ENCODE assay signal across 11 mouse cellular contexts in the genomic region with DNA sequence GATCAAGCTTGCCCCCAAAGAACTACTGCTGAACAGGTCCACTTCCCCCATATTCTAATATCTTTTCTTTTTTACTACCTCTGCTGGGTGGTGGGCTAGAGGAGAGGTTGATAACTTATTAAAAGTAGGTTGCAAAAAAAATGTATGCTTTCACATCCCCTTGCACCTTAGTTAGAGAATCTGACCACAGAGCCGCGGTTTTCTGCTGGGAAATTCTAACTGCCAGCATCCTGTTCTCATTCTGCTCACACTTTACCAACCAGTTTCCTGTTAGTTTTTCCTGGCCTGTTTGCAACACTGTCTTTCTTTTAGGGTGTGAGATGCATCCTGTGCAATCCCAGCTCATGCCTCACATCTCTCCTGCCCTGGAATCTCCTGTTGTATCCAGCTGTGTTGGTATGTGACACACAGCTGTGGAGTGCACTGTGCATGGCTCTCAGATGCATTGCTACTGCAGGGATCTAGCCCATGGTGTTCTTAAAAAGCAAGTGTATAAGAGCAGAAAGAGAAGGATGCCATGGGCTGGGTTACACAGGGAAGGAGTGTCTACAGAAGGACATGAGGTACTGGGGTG. TPM values are rescaled to one million over a fixed set of nuclear protein-coding genes. Genes with fewer than 3 reads are reported as not detected.
A peak's percentile ranks its signal among the peaks of the same experiment; 100 is the strongest.
DNase-seq lines count a peak whose midpoint lies in the region; ATAC-seq and TF ChIP-seq lines count a peak whose summit lies in the region.
"Had no signal": no experiment of that assay in that cellular context is flagged by ENCODE, and none has a peak within 500 bp of the region (broad histone marks: within the 10 kb centered on the region; RNA-seq: fewer than 3 reads in every experiment).

No protein-coding gene starts in this region.

- H3K9ac ChIP-seq in liver, postnatal 0 days (replicated peaks) = no peak overlapping the region

- TF ChIP-seq CTCF in liver, postnatal 0 days (IDR thresholded peaks at IDR 0.05; ENCODE audit: low read depth) = no peak
- TF ChIP-seq CTCF in thymus, adult 2 months (IDR thresholded peaks at IDR 0.05; ENCODE audit: borderline replicate concordance, control insufficient read depth, extremely low read depth, insufficient read depth, low read length, poor library complexity) = no peak

- ATAC-seq in CD4-positive, CD25-positive, alpha-beta regulatory T cell, adult 4 months = peak; percentile 82
- peak; percentile 41; the same call in 1 of the 2 replicates for ATAC-seq in liver, postnatal 0 days

- DNase-seq in B cell, adult 2 months = peak; percentile 53 to 62
- DNase-seq in liver, postnatal 0 days = peak; percentile 27
- peak; percentile 68 for DNase-seq in thymus, adult 2 months
- no peak for DNase-seq in limb, embryonic 10.5 days (ENCODE audit: low spot score)
- no peak for DNase-seq in Muller cell, postnatal 12 days (ENCODE audit: inconsistent ontology term)
- no peak for DNase-seq in ovary, adult 18-20 months (ENCODE audit: low spot score)
- DNase-seq: adrenal gland, adult 2 months; kidney, adult 2 months had no signal

- H3K9me3 ChIP-seq in liver, postnatal 0 days (ENCODE audit: low read length) = no peaks in the 10 kb centered on the region
- H3K9me3 ChIP-seq in limb, embryonic 10.5 days (replicated peaks) = no peaks in the 10 kb centered on the region
- H3K9me3 ChIP-seq: hindbrain, embryonic 10.5 days had no signal

- H3K36me3 ChIP-seq in liver, postnatal 0 days (replicated peaks; ENCODE audit: insufficient read depth, low read length) = no peaks in the 10 kb centered on the region
- H3K36me3 ChIP-seq in thymus, adult 2 months (ENCODE audit: control insufficient read depth, insufficient read depth, low read length) = no peaks in the 10 kb centered on the region
- no peaks in the 10 kb centered on the region for H3K36me3 ChIP-seq in limb, embryonic 10.5 days
- H3K36me3 ChIP-seq: hindbrain, embryonic 10.5 days had no signal

- TF ChIP-seq POLR2A in thymus, adult 2 months (IDR thresholded peaks at IDR 0.05; ENCODE audit: control insufficient read depth, extremely low read depth, insufficient read depth, low read length, poor library complexity) = no peak

- no peak overlapping the region for H3K4me2 ChIP-seq in liver, postnatal 0 days (ENCODE audit: low read depth, low read length)

- 27% methylated on average over 2 of the region's 2 CpGs for WGBS in liver, postnatal 0 days (ENCODE audit: insufficient replicate concordance)
- WGBS in thymus, adult 2 months = 9% methylated on average over 2 of the region's 2 CpGs
- WGBS in limb, embryonic 10.5 days = 79% methylated on average over 2 of the region's 2 CpGs

- no peak overlapping the region for H3K4me3 ChIP-seq in liver, postnatal 0 days (ENCODE audit: low read depth, low read length)
- H3K4me3 ChIP-seq in thymus, adult 2 months (ENCODE audit: control insufficient read depth, insufficient read depth, low read length) = no peak overlapping the region
- no peak overlapping the region for H3K4me3 ChIP-seq in limb, embryonic 10.5 days
- H3K4me3 ChIP-seq: hindbrain, embryonic 10.5 days; layer of hippocampus, adult 2 months had no signal

- no peaks in the 10 kb centered on the region for H3K4me1 ChIP-seq in liver, postnatal 0 days (ENCODE audit: insufficient read depth)
- peaks cover 12% of the 10 kb centered on the region for H3K4me1 ChIP-seq in thymus, adult 2 months (replicated peaks; ENCODE audit: control insufficient read depth, insufficient read depth, low read length)
- H3K4me1 ChIP-seq in limb, embryonic 10.5 days = no peaks in the 10 kb centered on the region
- H3K4me1 ChIP-seq: hindbrain, embryonic 10.5 days had no signal

- H3K27me3 ChIP-seq in liver, postnatal 0 days (ENCODE audit: insufficient read depth, low read length) = no peaks in the 10 kb centered on the region
- H3K27me3 ChIP-seq in thymus, adult 2 months (ENCODE audit: control insufficient read depth, insufficient read depth, low read length) = no peaks in the 10 kb centered on the region
- no peaks in the 10 kb centered on the region for H3K27me3 ChIP-seq in limb, embryonic 10.5 days (ENCODE audit: low read depth, poor library complexity, severe bottlenecking)

- peak overlapping the region; percentile 55; the same call in 1 of the 2 replicates for H3K27ac ChIP-seq in liver, postnatal 0 days (ENCODE audit: low read depth)
- peak overlapping the region; percentile 89 for H3K27ac ChIP-seq in thymus, adult 2 months (ENCODE audit: control insufficient read depth, insufficient read depth, low read length)
- H3K27ac ChIP-seq in limb, embryonic 10.5 days = no peak overlapping the region
- H3K27ac ChIP-seq: hindbrain, embryonic 10.5 days; layer of hippocampus, adult 2 months had no signal

- TF ChIP-seq EP300 in liver, postnatal 0 days (IDR thresholded peaks at IDR 0.05; ENCODE audit: low read depth) = no peak

RNA-seq across cellular contexts. Expression of gene Klrb1f, which starts 8.7 kb away (rescaled TPM):
- polyA plus RNA-seq in CD4-positive, CD25-positive, alpha-beta regulatory T cell, adult 4 months (2017; shearing (Covaris generic)) = 1 to 10 TPM; 2.2 to 3.7 TPM
- 0.27 and 0.59 TPM in 2 replicates for polyA plus RNA-seq in liver, postnatal 0 days (2015; fragmentation: Nextera tagmentation; extraction: Ambion mirVana)
- polyA plus RNA-seq in thymus, adult 2 months (2012; rRNA removed) = 0.64 and 1.0 TPM in 2 replicates
- 0.35 TPM in 1 of 2 replicates, not detected in the other for polyA plus RNA-seq in limb, embryonic 10.5 days (2016; fragmentation: Nextera tagmentation; extraction: Ambion mirVana)
- polyA plus RNA-seq: adrenal gland, adult 2 months had no signal

Comparison
In these comparisons a context has a peak if more than half of its experiments do, and no peak if none do; other contexts are left out.
1. DNase-seq: peak in B cell, adult 2 months (2 of 2), liver, postnatal 0 days (single experiment) and thymus, adult 2 months (single experiment); none in limb, embryonic 10.5 days (single experiment), Muller cell, postnatal 12 days (single experiment) and ovary, adult 18-20 months (single experiment).